Mouse (Mus musculus) intestine, embryonic 14.5 days (tissue): ENCODE results near the gene A230072I06Rik. TPM values are rescaled to one million over a fixed set of nuclear protein-coding genes. Genes with fewer than 3 reads are reported as not detected.

Experiments
- ATAC-seq: fragments of 200-750 bp; cut with Nextera tagmentation; replicated peaks from 2 replicates; pipeline ENCODE4 v1.8.0; 2017; ENCODE audit warnings: low read depth, moderate number of reproducible peaks, moderate TSS enrichment, moderate library complexity; ENCODE audit not compliant: low FRiP score, low TSS enrichment
- DNase-seq: peaks from one replicate; pipeline ENCODE4 v3.0.0-alpha.2; 2018; ENCODE audit warnings: low spot score
- H3K27ac ChIP-seq: fragments of 300-500 bp; sonication (generic); 2 replicates; pipeline ENCODE4 v1.5.1; 2014; ENCODE audit warnings: low read depth, mild to moderate bottlenecking, control low read depth
- H3K27me3 ChIP-seq: fragments of 300-500 bp; sonication (generic); replicated peaks from 2 replicates; pipeline ENCODE4 v1.6.1; 2014; ENCODE audit warnings: low read length, control low read depth; ENCODE audit not compliant: control insufficient read depth, insufficient read depth
- H3K36me3 ChIP-seq: fragments of 300-500 bp; sonication (generic); 2 replicates; pipeline ENCODE4 v1.6.1; 2014; ENCODE audit warnings: low read length, control low read depth; ENCODE audit not compliant: control insufficient read depth, insufficient read depth
- H3K4me1 ChIP-seq: fragments of 300-500 bp; sonication (generic); replicated peaks from 2 replicates; pipeline ENCODE4 v1.6.1; 2014; ENCODE audit warnings: low read length, control low read depth, mixed read lengths; ENCODE audit not compliant: control insufficient read depth, insufficient read depth
- H3K4me2 ChIP-seq: fragments of 300-500 bp; sonication (generic); 2 replicates; pipeline ENCODE4 v1.6.1; 2014; ENCODE audit warnings: low read length
- H3K4me3 ChIP-seq: fragments of 300-500 bp; sonication (generic); 2 replicates; pipeline ENCODE4 v1.5.1; 2014; ENCODE audit warnings: low read depth, low read length, control low read depth, mixed read lengths
- H3K9ac ChIP-seq: fragments of 300-500 bp; sonication (generic); 2 replicates; pipeline ENCODE4 v1.6.1; 2014; ENCODE audit warnings: mild to moderate bottlenecking, low read length
- H3K9me3 ChIP-seq: fragments of 300-500 bp; sonication (generic); 2 replicates; pipeline ENCODE4 v1.6.1; 2016; ENCODE audit warnings: low read length, control low read depth; ENCODE audit not compliant: control insufficient read depth
- WGBS: fragments of 180-500 bp; shearing (Covaris S2); extraction: QIAGEN DNeasy Blood & Tissue Kit; methylation state at CpG from one replicate; pipeline ENCODE4 v1.1.7; 2014; 5-methylcytosine and 5-hydroxymethylcytosine counted together
- polyA plus RNA-seq: library from polyadenylated mRNA; unstranded; fragments of >200 nt; fragmentation: Nextera tagmentation; extraction: Ambion mirVana; gene quantifications from 2 replicates; pipeline ENCODE4 v1.2.1, GENCODE M21; 2014

The A230072I06Rik gene
- polyA plus RNA-seq, 1 experiment from 2014 or later, result not detected

DNA sequence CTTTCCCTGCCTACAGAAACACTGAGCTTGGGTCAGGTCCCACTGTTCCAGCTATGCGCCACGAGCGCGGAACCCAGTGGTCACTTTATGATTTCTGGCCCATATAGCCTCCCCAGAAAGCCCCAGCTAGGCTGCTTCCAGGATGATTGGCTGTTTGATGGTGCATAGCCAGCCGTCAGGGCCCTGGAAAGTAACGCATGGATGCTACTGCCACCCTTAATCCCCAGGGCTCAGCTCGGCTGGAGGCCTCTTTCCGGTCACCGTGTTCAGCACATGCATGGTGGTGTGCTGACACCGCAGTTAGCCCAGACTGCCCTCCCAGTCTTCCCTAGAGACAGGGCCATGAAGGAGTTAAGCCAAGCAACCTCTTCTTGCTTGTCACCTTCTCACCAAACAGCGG, 35.6 kb downstream of the A230072I06Rik start:
- no peaks in the 10 kb centered on the region for H3K4me1 ChIP-seq
- H3K36me3 ChIP-seq, result no peaks in the 10 kb centered on the region
- DNase-seq (no peak), ATAC-seq (no peak)
- H3K4me2 ChIP-seq, result no peak overlapping the region
- H3K9me3 ChIP-seq, result no peaks in the 10 kb centered on the region
- peaks cover 23% of the 10 kb centered on the region for H3K27me3 ChIP-seq
- H3K4me3 ChIP-seq, result no peak overlapping the region
- H3K9ac ChIP-seq, result no peak overlapping the region
- 60% methylated on average over 11 of the region's 11 CpGs for WGBS
- no peak overlapping the region for H3K27ac ChIP-seq

DNA sequence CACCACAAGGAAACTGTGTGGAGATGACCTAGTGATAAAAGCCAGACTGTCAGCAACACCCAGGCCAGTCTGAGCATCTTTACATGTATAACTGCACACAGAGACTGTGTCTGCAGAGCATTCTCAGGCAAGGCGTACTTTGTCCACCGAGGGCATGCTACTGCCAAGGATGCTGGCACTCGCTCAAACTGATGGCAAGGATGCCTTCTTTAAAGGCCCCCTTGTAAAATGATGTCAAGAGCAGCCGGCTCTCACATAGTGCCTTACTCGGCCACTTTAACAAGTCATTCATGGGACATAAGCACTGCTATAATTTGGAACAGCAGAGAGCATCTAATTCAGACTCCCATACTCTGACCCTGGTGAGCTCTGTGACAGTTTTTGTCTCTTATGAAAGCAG, 36.6 kb downstream of the A230072I06Rik start:
- H3K27ac ChIP-seq, result no peak overlapping the region
- DNase-seq, result no peak
- H3K27me3 ChIP-seq, result peaks cover 23% of the 10 kb centered on the region
- H3K9ac ChIP-seq, result no peak overlapping the region
- H3K4me2 ChIP-seq, result no peak overlapping the region
- ATAC-seq, result no peak
- H3K9me3 ChIP-seq, result no peaks in the 10 kb centered on the region
- H3K4me1 ChIP-seq, result no peaks in the 10 kb centered on the region; the same call in 1 of the 2 replicates
- no peaks in the 10 kb centered on the region for H3K36me3 ChIP-seq
- 58% methylated on average over 5 of the region's 5 CpGs for WGBS
- no peak overlapping the region for H3K4me3 ChIP-seq

DNA sequence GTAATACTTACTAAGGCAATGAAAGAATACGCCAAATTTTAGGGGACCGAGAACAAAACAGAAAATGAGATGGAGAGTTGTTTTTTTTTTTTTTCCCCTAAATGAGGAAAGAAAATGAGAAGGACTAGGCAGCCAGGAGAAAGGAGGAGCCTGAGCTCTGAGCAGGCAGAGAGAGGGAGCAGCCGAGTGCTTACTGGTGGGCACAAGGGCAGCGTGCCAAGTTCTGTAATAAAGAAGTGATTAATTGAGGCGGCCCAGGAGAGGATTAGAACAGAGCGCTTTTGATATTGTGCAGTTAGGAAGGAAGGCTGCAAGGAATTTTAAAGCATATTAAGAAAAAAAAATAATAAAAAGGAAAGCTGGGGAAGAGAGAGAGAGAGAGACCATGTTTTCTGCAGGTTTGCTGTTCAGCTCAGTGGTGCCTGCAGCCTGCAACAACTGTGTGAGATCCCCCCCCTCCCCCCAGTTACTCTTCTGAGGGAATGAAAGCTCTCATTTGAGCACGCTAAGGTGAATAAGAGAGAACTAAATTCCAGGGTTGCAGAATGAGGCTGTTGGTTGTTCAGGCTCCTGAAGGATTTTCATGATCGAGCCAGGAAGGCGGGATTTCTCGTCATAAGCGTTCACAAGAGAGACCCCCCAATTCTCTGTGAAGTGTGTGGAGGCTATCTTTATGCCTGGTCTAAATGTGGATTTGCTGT, 41.3 kb downstream of the A230072I06Rik start:
- no peaks in the 10 kb centered on the region for H3K9me3 ChIP-seq
- H3K9ac ChIP-seq, result no peak overlapping the region
- no peaks in the 10 kb centered on the region for H3K36me3 ChIP-seq
- H3K4me2 ChIP-seq, result no peak overlapping the region
- ATAC-seq (no peak), DNase-seq (no peak)
- peaks cover 28% of the 10 kb centered on the region for H3K27me3 ChIP-seq
- no peak overlapping the region for H3K27ac ChIP-seq
- no peak overlapping the region for H3K4me3 ChIP-seq
- no peaks in the 10 kb centered on the region; the same call in 1 of the 2 replicates for H3K4me1 ChIP-seq
- 53% methylated on average over 11 of the region's 11 CpGs for WGBS

DNA sequence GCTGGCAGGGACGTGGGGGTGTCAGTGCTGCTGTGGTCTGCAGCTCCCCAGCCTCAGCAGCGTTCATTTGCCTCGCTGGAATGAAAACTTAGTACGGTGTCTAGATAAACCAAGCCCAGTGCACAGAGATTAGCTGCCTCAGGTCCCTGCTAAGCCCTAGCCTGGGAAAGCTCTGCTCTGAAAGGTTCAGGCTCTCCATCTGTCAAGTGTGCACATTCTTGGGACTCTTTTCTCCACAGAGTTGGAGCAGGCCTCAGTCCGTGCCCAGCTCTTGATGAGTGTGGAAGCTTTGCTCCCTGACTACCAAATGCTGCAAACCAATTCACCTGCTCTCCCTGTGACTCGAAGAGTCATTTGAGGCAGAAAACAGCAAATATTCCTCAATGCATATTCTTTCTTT, 43.5 kb downstream of the A230072I06Rik start:
- no peak overlapping the region for H3K4me2 ChIP-seq
- H3K9me3 ChIP-seq, result no peaks in the 10 kb centered on the region
- no peak overlapping the region for H3K27ac ChIP-seq
- H3K4me1 ChIP-seq, result no peaks in the 10 kb centered on the region; the same call in 1 of the 2 replicates
- ATAC-seq (no peak), DNase-seq (no peak)
- H3K27me3 ChIP-seq, result peaks cover 15% of the 10 kb centered on the region
- no peaks in the 10 kb centered on the region for H3K36me3 ChIP-seq
- WGBS, result 61% methylated on average over 6 of the region's 6 CpGs
- no peak overlapping the region for H3K4me3 ChIP-seq
- H3K9ac ChIP-seq, result no peak overlapping the region

DNA sequence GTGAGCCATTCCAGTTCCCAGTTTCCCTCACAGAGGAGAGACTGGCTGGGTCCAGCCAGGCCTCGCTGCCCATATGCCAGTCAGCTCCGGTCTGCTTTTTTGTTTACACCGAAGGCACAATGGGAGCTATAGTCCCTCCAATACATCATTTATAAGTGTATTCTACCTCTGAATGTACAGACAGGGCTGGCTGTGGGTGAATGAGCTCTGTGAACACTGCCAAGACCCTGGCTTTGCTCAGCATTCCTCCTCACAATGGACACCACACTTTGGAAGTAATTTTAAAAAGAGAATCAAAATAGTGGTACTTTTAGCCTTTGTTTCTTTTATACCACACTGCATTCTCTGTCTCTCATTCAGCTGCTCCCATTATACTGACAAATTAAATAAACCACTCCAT, 44.6 kb downstream of the A230072I06Rik start:
- H3K27ac ChIP-seq, result no peak overlapping the region
- no peaks in the 10 kb centered on the region for H3K36me3 ChIP-seq
- no peak overlapping the region for H3K9ac ChIP-seq
- H3K4me2 ChIP-seq, result no peak overlapping the region
- ATAC-seq, result no peak
- WGBS, result 74% methylated on average over 3 of the region's 3 CpGs
- no peak for DNase-seq
- no peaks in the 10 kb centered on the region; the same call in 1 of the 2 replicates for H3K4me1 ChIP-seq
- no peak overlapping the region for H3K4me3 ChIP-seq
- no peaks in the 10 kb centered on the region for H3K9me3 ChIP-seq
- peaks cover 15% of the 10 kb centered on the region for H3K27me3 ChIP-seq

DNA sequence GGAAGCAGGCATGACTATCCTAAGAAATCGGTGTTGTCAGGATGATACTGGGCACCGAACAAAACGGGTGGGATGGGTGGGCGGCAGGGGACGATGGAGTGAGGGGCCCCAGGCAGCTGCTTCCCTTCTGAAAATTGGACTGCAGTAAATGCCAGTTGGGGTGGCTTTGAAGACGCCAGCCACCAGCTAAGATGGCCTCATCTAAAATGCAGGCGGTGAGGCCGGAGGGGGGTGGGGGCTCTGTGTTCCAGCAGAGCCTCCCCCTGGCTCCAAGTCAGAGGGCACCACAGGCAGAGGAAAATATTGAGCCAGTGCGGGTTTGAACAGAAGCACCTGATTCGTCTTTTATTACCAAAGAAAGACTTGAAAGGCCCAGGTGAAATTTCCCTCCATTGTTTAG, 45.9 kb downstream of the A230072I06Rik start:
- H3K9me3 ChIP-seq, result no peaks in the 10 kb centered on the region

DNA sequence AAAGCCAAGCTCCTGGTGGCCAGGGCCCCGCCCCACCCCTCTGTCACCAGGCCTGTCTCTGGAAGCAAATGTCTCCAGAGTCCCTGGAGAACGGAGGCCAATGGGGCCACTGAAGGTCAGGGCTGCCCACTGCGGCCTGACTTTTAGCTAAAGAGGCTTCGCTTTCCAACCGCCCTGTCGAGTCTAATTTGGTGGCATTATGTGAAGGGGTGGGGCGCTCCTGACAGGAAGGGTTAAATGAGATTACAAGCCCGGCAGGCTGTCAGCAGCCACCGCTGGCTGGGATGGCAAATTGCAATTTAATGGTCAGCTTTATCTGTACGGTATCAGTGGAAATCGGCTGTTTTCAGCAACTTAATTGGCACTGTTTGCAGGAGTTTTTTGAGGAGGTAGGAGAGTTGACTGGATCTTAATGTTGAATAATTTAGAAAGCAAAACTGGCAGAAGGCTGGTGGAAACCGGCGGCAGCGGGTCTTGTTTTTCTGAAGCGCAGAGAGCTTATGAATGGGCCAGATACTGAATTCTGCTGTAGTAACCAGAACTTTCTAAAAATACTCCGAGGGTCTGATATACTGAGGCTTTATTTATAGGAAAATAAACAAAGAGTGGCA, 46.5 kb downstream of the A230072I06Rik start:
- H3K4me1 ChIP-seq, result no peaks in the 10 kb centered on the region; the same call in 1 of the 2 replicates
- no peak for DNase-seq

More for the DNA sequence above, 45.9 kb downstream of the A230072I06Rik start:
- ATAC-seq, result no peak
- Histone ChIP-seq H3K27ac (no peak overlapping the region), H3K4me2 (no peak overlapping the region), H3K27me3 (peaks cover 15% of the 10 kb centered on the region), H3K36me3 (no peaks in the 10 kb centered on the region), H3K9ac (no peak overlapping the region), H3K4me3 (no peak overlapping the region), H3K4me1 (no peaks in the 10 kb centered on the region; the same call in 1 of the 2 replicates)
- 64% methylated on average over 10 of the region's 10 CpGs for WGBS
- no peak for DNase-seq

DNA sequence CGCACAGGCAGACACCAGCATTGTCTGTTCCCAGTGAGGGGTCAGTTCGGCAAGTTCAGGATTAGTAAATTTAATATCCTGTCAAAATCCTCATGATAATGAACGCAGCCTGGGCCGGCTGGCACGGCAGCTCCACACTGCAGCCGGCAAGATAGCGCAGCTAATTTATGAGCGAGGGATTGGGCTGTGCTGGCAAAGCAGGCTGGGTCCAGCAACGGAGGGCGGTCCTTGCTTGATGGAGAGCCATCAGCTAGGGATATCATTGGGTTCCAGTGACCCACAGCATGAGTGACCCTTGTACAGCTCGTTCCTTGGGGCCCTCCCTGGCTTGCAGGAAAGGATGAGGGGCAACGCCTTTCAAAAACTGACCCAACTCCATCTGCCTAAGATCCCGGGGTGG, 48.6 kb downstream of the A230072I06Rik start:
- Histone ChIP-seq H3K4me3 (no peak overlapping the region), H3K36me3 (no peaks in the 10 kb centered on the region), H3K4me1 (no peaks in the 10 kb centered on the region), H3K9ac (no peak overlapping the region), H3K4me2 (no peak overlapping the region), H3K27ac (no peak overlapping the region), H3K27me3 (peaks cover 7% of the 10 kb centered on the region; the same call in 1 of the 2 replicates), H3K9me3 (no peaks in the 10 kb centered on the region)
- 44% methylated on average over 13 of the region's 13 CpGs for WGBS
- ATAC-seq (0 out of 2 replicates have a peak, but pooled peaks have one; percentile 40), DNase-seq (no peak)

More for the DNA sequence above, 46.5 kb downstream of the A230072I06Rik start:
- Histone ChIP-seq H3K9me3 (no peaks in the 10 kb centered on the region), H3K27ac (no peak overlapping the region), H3K36me3 (no peaks in the 10 kb centered on the region), H3K9ac (no peak overlapping the region), H3K27me3 (peaks cover 15% of the 10 kb centered on the region), H3K4me2 (no peak overlapping the region), H3K4me3 (no peak overlapping the region)
- no peak for ATAC-seq
- WGBS, result 36% methylated on average over 16 of the region's 16 CpGs
